Mouse (Mus musculus) retina, postnatal 1 day (tissue): Measurements from ENCODE around the gene Alox8.

Experiments used
- DNase-seq: peaks from one replicate; pipeline ENCODE4 v3.0.0-alpha.2; 2012

Alox8 gene

DNA sequence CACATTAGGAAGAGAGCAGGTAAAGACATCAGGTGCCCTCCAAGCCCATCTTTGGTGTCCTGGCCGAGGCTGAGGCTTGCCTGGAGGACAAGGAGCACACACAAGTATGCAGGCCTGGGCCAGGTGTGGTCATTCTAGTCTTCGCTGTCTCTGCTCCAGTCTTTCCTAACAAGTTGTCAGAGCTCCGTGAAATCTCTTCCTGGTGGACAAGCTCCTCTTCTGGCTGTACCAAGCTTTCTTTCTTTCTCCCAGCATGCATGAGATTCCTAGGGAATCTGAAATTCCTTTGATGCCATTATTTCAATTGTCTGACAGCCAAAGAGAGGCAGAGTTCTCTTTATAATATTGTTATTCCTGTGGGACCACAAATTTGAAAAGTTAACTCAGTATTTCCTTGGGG lies 18.1 kb downstream of the Alox8 start:
- DNase-seq: no peak

DNA sequence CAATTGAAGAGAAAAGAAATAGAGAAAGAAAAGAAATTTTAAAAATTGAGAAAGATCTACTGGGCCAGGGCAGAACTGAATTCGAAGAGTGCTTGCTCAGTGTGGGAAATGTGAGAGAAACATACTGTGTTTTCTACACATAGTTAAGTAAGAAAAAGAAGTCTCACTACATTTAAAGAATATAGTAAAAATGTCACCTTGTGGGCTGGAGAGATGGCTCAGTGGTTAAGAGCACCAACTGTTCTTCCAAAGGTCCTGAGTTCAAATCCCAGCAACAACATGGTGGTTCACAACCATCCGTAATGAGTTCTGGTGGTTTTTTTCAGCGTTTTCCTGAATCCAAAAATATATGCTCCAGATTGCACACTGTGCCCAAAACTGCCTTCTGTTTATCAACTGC lies 19.1 kb downstream of the Alox8 start:
- no peak for DNase-seq

DNA sequence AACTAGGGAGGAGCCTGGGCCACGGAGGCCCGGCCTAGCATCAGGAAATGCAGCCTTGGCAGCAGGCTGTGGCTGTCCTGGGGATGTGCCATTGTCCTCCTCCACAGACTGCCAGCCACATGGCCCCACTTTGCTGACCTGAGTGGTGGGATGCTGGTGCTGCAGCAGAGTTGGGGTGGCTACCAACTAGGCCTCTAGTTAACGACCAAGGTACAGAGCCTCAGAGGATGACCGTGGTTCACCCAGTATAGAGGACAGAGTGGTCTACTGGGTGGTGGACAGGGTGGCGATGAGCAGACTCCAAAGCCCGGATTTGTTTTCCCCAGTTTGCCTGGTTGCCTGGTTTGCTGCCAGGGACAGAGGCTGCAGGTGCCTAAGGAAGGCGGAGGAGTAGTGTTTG lies 22.9 kb downstream of the Alox8 start:
- DNase-seq: no peak

DNA sequence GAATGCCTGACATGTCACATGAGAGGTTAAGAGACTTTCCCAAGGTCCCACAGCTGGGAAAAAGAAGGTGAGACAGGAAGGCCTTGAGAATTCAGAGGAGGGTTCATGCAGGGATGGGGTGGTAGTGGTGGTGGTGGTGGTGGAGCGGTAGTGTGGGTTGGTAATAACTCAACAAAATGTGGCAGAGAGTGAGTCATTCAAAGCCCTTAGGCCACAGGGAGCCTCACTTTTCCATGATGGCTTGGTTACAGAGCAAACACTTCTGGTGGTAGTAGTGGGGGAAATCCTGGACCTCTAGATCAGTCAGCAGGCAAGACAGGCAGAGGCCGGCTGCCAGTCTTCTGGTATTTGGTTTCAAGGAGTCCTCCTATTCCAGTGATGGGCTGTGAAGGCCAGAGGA lies 25.0 kb downstream of the Alox8 start:
- DNase-seq: no peak

DNA sequence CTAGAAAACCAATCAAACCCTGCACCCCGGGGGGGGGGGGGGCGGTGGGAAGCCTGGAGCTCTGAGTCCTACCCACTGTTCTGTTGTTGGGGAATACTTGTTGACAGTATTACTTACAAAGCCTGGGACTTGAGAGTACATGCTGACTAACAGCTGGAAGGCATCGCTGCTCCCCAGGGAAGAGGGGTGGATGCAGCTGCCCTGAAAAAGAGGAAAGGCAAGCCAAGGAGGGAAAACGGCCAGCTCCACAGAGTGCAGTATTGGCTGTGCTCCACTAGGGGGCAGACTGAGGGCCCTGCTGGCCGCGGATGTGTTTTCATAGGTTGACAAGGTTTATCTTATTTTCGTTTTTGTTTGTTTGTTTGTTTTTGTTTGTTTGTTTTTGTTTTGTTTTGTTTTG lies 26.0 kb downstream of the Alox8 start:
- peak; percentile 67 for DNase-seq

DNA sequence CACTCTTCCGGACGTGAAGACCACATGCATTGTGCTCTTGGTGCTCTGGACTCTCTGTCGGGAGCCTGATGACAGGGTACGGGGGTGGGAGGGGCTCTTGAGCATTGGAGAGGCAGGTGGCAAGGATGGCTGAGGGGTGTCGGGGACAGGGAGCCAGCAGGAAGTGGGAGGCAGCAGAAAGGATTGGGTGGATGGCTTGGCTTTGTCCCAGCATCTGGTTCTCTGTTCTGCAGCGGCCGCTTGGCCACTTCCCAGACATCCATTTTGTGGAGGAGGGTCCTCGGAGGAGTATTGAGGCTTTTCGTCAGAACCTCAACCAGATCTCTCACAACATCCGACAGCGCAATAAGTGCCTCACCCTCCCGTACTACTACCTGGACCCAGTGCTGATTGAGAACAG lies 28.3 kb downstream of the Alox8 start:
- DNase-seq: no peak

GRCm38 (mm10) chr11:69156800-69157199 lies 40.8 kb downstream of the Alox8 start, which contains the start of gene Alox12b:
Gene Alox12b (plus strand): TSS chr11:69156989.
- DNase-seq: peak; percentile 84

- DNase-seq: no peak
These were observed 42.3 kb downstream of the Alox8 start for GRCm38 (mm10) chr11:69155351-69155750.

DNA sequence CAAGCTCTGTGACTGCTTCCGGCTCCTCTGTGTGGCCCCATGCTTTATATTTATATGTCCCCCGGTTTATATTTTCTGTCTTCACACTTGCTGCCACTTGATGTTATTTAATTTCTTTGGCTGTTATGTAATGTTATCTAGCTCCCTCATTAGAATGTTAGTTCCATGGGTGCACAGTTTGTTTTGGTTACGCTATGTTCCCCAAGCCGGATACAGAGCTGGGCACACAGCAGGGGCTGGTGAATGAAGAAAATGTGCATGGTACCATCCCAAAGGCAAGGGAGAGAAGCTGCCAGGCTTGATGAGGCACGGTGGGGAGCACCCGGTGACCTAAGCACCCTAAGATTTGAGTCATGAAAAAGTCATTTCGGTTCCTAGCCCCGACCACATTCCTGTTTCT lies 43.8 kb downstream of the Alox8 start:
- DNase-seq: no peak

DNA sequence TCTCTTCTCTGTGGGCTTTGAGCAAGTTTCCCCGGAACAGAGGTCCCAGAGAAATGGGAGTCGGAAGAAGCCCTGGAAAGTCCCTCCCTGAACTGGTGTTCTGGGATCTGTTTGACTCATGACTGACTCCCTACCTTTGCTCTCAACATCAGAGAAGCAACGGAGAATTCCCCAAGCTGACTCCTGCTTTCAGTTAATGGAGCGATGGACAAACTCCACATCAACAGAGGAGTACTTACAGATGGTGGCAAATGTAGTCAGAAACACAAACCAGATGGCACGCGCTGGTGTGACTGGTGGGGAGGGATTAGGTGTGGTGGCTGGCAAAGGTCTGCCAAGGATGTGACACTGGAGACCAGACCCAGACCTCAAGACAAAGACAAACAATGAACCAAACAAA lies 46.6 kb downstream of the Alox8 start:
- no peak for DNase-seq

- DNase-seq: peak; percentile 77
These were observed 47.2 kb downstream of the Alox8 start for GRCm38 (mm10) chr11:69150444-69150843.

DNA sequence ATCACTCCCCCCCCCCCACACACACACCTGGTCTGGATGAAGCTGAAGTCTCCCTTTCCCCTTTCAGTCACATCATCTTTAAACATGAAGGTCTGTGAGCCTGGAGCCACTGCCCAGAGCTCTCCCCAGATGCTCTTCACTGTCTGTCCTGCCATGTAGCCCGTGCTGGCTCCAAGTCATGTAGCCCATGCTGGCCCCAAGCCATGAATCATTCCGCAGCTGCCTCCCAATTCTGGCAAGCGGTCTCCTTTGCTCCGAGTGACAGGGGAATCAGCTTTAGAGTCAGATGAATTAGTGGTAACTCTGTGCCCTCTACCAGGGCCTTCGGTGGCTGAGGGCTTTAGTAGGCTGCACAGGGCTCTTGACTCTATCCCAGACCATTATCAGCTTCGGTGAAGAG lies 47.9 kb downstream of the Alox8 start:
- DNase-seq: no peak

DNA sequence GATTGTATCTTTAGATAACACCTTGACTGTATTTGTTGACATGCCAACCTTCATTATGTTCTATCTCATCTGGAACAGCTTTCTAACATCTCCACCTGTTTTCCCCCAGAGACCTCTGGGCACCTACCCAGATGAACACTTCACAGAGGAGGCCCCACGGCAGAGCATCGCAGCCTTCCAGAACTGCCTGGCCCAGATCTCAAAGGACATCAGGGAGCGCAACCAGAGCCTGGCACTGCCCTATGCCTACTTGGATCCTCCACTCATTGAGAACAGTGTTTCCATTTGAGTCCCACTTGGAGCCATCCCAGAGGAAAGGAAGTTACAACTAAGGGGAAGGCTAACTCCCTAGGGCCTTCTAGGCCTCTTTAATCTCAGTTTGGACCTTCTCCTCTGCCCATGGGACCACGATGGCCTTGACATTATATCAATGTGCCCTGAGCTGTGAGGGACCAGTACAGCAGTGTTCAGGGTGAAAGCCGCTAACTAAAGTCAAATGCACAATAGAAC lies 49.1 kb downstream of the Alox8 start:
- no peak for DNase-seq

DNA sequence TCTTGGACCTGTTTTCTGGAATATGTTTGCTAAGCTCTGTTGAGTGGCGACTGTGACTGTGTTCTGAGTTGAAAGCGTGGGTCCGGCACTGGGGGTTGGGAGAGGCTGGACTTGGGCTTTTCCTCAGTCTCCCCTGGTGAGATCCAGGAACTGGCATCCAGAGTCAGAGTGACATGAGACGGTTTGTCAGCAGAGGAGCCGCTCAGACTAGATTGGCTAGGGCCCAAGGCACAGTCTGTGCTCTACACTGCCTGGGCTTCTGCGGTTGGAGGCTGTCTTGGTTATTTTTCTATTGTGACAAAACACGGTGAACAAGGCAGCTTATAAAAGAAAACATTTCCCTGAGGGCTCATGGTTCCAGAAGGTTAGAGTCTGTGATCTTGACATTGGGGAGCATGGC lies 50.1 kb downstream of the Alox8 start:
- DNase-seq: no peak

- no peak for DNase-seq
These were observed 62.3 kb downstream of the Alox8 start for GRCm38 (mm10) chr11:69135361-69135760.

DNA sequence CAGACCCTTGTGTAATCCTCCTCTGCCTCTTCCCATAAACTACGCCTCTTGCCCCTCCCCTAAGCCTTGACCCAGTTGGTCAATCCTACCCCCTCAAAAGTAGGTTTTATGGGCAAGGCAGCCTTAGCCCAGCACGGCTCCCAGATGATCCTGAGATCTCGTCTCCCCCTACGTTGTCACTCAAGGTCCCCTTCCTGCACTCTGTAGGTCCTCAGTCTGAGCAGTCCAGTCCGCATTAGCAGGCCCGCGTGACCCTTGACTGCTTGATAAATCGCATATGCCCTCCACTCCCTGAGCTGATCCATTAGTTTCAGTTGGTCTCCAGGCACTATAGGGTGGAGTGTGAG lies 63.0 kb downstream of the Alox8 start:
- DNase-seq: no peak
